Mouse (Mus musculus): Measurements from ENCODE around the gene Tax1bp1. TPM values are rescaled to one million over a fixed set of nuclear protein-coding genes. Genes with fewer than 3 reads are reported as not detected.
"Not testable (repeated sequence)": the region's sequence is repeated elsewhere in the genome, so short reads cannot be mapped to it uniquely, and the experiment has no call there.

Gene Tax1bp1
- polyA plus RNA-seq (2015; fragmentation: Nextera tagmentation; extraction: Ambion mirVana), result 161 and 172 TPM in 2 replicates

DNA sequence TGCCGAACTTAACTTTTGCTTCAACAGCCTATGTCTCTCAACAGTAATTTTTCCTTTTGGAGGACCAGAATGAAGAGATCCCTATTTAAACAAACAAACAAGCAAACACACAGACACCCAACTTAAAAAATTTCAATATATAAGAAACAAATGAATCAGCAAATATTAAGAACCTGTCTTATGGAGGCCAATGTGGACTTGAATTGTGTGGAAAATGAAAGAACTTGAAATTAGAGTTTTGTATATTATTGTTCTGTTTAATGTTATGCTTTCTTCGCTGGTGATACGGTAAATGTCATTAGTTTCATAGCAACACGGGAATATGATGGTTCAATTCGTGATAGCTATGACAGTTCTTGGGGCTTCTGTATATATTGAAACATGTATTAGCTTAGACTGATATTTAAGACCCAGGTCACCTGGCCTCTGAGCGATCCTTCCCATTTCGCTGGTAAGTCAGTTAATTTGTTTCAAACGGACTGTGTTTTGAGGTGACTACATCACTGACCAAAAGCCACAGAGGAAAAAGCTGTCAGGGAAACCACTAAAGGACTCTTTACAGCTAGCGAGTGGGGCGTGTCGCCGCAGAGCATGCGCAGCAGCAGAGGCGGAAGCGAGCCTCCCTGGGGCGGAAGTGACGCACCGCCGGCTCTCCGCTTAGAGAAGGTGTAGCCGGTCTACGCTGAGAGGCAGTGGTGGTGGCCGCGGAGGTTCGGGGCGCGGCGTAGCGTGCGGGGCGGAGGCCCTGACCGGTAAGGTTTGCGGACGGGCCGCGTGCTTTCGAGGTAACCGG is at the start of gene Tax1bp1:
Tax1bp1 (plus strand) TSS at position 626 of the 793 bp plus-strand sequence.
- WGBS, result 3% methylated on average over 38 of the region's 38 CpGs
- Histone ChIP-seq H3K9ac (replicated peaks; ENCODE audit: low read depth, low read length) (peak within 1 kb of the TSS; percentile 89), H3K27me3 (replicated peaks; ENCODE audit: control insufficient read depth, insufficient read depth, low read length) (no peaks in the 10 kb centered on the region), H3K4me2 (ENCODE audit: low read length) (peak within 1 kb of the TSS; percentile 81), H3K27ac (ENCODE audit: low read length) (peak within 1 kb of the TSS; percentile 91), H3K9me3 (ENCODE audit: control insufficient read depth, low read length) (no peaks in the 10 kb centered on the region), H3K4me3 (replicated peaks; ENCODE audit: low read length) (peak within 1 kb of the TSS; percentile 99), H3K36me3 (ENCODE audit: control insufficient read depth, insufficient read depth) (no peaks in the 10 kb centered on the region), H3K4me1 (replicated peaks; ENCODE audit: control insufficient read depth, insufficient read depth, low read length) (peaks cover 3% of the 10 kb centered on the region)
- peak; percentile 100 for ATAC-seq

DNA sequence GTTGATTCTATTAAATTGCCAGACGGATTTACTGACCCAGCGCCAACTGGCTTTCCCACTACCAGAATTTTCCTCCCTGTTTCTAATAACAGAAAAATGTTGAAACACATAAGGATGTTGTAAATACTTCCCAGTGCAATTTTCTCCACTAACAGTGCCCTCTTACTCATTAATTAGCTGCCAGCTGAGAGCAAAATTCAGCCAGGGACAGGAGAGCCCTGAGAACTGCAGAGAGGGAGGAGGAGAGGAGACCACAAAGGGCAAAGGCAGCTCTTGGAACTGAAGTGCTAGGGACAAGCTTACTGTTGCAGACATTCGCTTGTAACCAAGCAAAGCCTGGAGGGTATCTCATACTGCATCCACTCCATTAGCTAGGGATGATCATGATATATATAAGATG is 45.9 kb upstream of the Tax1bp1 start:
- no peaks in the 10 kb centered on the region for H3K4me1 ChIP-seq (replicated peaks; ENCODE audit: control insufficient read depth, insufficient read depth, low read length)
- no peak overlapping the region for H3K27ac ChIP-seq (ENCODE audit: low read length)
- H3K4me2 ChIP-seq (ENCODE audit: low read length), result no peak overlapping the region
- no peaks in the 10 kb centered on the region; the same call in 1 of the 2 replicates for H3K27me3 ChIP-seq (replicated peaks; ENCODE audit: control insufficient read depth, insufficient read depth, low read length)
- H3K4me3 ChIP-seq (replicated peaks; ENCODE audit: low read length), result no peak overlapping the region
- 42% methylated on average over 3 of the region's 3 CpGs for whole genome bisulfite sequencing
- H3K9ac ChIP-seq (replicated peaks; ENCODE audit: low read depth, low read length), result no peak overlapping the region
- H3K9me3 ChIP-seq (ENCODE audit: control insufficient read depth, low read length), result no peaks in the 10 kb centered on the region
- H3K36me3 ChIP-seq (ENCODE audit: control insufficient read depth, insufficient read depth), result no peaks in the 10 kb centered on the region
- no peak for ATAC-seq

DNA sequence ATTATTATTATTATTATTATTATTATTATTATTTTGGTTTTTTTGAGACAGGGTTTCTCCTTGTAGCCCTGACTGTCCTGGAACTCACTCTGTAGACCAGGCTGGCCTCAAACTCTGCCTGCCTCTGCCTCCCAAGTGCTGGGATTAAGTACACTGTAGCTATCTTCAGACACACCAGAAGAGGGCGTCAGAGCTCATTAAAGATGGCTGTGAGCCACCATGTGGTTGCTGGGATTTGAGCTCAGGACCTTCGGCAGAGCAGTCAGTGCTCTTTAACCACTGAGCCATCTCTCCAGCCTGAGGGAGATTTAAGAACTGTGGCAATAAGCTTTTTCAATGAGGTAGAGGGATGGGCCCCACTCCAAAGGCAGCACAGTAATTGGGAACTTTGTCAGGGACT is 43.7 kb upstream of the Tax1bp1 start:
- not testable (repeated sequence) for H3K4me1 ChIP-seq (replicated peaks; ENCODE audit: control insufficient read depth, insufficient read depth, low read length); H3K4me2 ChIP-seq (ENCODE audit: low read length); H3K9ac ChIP-seq (replicated peaks; ENCODE audit: low read depth, low read length); H3K27me3 ChIP-seq (replicated peaks; ENCODE audit: control insufficient read depth, insufficient read depth, low read length); H3K4me3 ChIP-seq (replicated peaks; ENCODE audit: low read length); H3K36me3 ChIP-seq (ENCODE audit: control insufficient read depth, insufficient read depth); H3K9me3 ChIP-seq (ENCODE audit: control insufficient read depth, low read length); H3K27ac ChIP-seq (ENCODE audit: low read length); ATAC-seq
- 40% methylated on average over 2 of the region's 2 CpGs for WGBS

DNA sequence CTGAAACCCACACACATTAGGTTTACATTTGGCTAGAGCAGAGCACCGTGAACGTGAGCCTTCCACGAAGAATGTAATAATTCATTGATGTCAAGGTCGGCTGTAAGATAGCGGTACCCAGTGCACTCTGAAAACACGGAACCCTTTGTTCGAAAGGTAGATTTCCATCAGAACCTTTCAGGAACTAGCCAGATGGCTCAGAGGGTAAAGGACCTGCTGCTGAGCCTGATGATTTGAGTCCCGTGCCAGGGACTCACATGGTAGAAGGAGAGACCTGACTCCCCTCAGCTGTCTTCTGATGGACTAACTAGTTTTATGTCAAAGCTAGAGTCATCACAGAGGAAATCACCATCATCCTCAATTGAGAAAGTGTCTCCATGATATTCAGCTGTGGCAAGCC is 41.7 kb upstream of the Tax1bp1 start:
- no peaks in the 10 kb centered on the region for H3K36me3 ChIP-seq (ENCODE audit: control insufficient read depth, insufficient read depth)
- no peak for ATAC-seq
- H3K9me3 ChIP-seq (ENCODE audit: control insufficient read depth, low read length), result no peaks in the 10 kb centered on the region
- no peak overlapping the region for H3K4me3 ChIP-seq (replicated peaks; ENCODE audit: low read length)
- peaks cover 5% of the 10 kb centered on the region; the same call in 1 of the 2 replicates for H3K4me1 ChIP-seq (replicated peaks; ENCODE audit: control insufficient read depth, insufficient read depth, low read length)
- H3K4me2 ChIP-seq (ENCODE audit: low read length), result no peak overlapping the region
- 84% methylated on average over 8 of the region's 8 CpGs for WGBS
- no peak overlapping the region for H3K9ac ChIP-seq (replicated peaks; ENCODE audit: low read depth, low read length)
- H3K27me3 ChIP-seq (replicated peaks; ENCODE audit: control insufficient read depth, insufficient read depth, low read length), result no peaks in the 10 kb centered on the region; the same call in 1 of the 2 replicates
- no peak overlapping the region for H3K27ac ChIP-seq (ENCODE audit: low read length)

DNA sequence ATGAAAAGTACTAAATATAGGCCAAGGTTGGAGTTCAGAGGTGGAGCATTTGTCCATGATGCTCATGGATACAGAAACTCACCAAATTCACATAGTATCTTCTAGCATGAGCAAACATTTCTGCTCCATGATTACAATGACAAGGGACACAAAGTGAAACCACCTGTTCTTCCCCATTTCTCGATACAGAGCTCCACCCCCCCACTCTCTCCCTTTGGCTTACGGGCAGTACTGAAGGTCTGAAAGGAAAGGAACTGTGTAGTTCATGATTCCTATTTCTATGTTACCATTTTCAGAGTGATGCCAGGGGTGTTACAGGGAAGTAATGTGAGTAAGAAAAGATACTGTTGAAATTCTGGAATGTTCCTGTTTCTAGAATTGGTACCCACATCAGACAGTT is 41.0 kb upstream of the Tax1bp1 start:
- Histone ChIP-seq H3K27me3 (replicated peaks; ENCODE audit: control insufficient read depth, insufficient read depth, low read length) (no peaks in the 10 kb centered on the region; the same call in 1 of the 2 replicates), H3K9ac (replicated peaks; ENCODE audit: low read depth, low read length) (no peak overlapping the region), H3K4me1 (replicated peaks; ENCODE audit: control insufficient read depth, insufficient read depth, low read length) (peaks cover 5% of the 10 kb centered on the region; the same call in 1 of the 2 replicates), H3K4me2 (ENCODE audit: low read length) (no peak overlapping the region), H3K27ac (ENCODE audit: low read length) (no peak overlapping the region), H3K36me3 (ENCODE audit: control insufficient read depth, insufficient read depth) (no peaks in the 10 kb centered on the region), H3K9me3 (ENCODE audit: control insufficient read depth, low read length) (no peaks in the 10 kb centered on the region), H3K4me3 (replicated peaks; ENCODE audit: low read length) (no peak overlapping the region)
- no peak for ATAC-seq
- WGBS, result 61% methylated on average over 2 of the region's 2 CpGs

DNA sequence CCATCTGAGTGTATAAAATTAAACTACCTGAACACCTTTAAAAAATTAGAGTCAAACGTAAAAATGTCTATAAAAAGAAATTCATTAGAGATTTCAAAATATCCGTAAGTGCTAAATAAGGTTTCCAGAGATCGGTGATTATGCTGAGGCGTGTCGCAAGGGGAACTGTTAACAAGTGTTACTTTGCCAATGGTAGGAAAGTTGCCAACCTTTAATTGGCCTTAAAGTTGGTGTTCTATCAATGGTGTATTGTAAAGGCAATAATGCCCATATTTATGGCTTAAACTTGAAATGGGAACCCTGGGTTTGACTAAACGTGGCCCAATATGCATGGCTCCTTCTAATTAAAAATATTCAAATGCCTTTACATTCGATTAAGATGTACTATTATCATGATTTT is 39.8 kb upstream of the Tax1bp1 start:
- H3K9me3 ChIP-seq (ENCODE audit: control insufficient read depth, low read length), result no peaks in the 10 kb centered on the region
- H3K4me3 ChIP-seq (replicated peaks; ENCODE audit: low read length), result no peak overlapping the region
- peaks cover 5% of the 10 kb centered on the region; the same call in 1 of the 2 replicates for H3K4me1 ChIP-seq (replicated peaks; ENCODE audit: control insufficient read depth, insufficient read depth, low read length)
- ATAC-seq, result no peak
- no peaks in the 10 kb centered on the region; the same call in 1 of the 2 replicates for H3K27me3 ChIP-seq (replicated peaks; ENCODE audit: control insufficient read depth, insufficient read depth, low read length)
- H3K4me2 ChIP-seq (ENCODE audit: low read length), result no peak overlapping the region
- H3K9ac ChIP-seq (replicated peaks; ENCODE audit: low read depth, low read length), result no peak overlapping the region
- 36% methylated on average over 7 of the region's 7 CpGs for WGBS
- no peaks in the 10 kb centered on the region for H3K36me3 ChIP-seq (ENCODE audit: control insufficient read depth, insufficient read depth)
- no peak overlapping the region for H3K27ac ChIP-seq (ENCODE audit: low read length)

DNA sequence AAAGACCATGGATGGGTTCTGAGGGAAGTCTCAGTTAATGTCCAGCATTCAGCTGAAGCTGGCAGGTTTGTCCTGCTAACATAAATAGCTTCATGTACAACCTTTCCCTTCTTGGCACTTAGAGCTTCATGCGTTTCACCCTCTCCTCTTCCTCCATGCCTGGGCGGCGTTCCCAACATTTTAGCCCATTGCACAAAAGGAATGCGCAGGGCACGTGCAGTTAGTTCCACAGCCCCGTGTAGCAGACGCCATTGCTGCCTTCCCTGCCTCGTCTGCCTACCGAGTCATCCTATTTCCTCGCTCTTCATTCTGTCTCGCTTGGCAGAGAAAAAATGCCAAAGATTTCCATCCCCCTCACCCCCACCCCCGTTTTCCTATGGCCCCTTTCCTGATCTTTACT is 39.0 kb upstream of the Tax1bp1 start:
- Histone ChIP-seq H3K4me2 (ENCODE audit: low read length) (no peak overlapping the region), H3K9me3 (ENCODE audit: control insufficient read depth, low read length) (no peaks in the 10 kb centered on the region), H3K4me3 (replicated peaks; ENCODE audit: low read length) (no peak overlapping the region), H3K36me3 (ENCODE audit: control insufficient read depth, insufficient read depth) (no peaks in the 10 kb centered on the region), H3K9ac (replicated peaks; ENCODE audit: low read depth, low read length) (no peak overlapping the region), H3K4me1 (replicated peaks; ENCODE audit: control insufficient read depth, insufficient read depth, low read length) (peaks cover 5% of the 10 kb centered on the region; the same call in 1 of the 2 replicates), H3K27ac (ENCODE audit: low read length) (no peak overlapping the region), H3K27me3 (replicated peaks; ENCODE audit: control insufficient read depth, insufficient read depth, low read length) (no peaks in the 10 kb centered on the region; the same call in 1 of the 2 replicates)
- no peak for ATAC-seq
- WGBS, result 60% methylated on average over 12 of the region's 12 CpGs

DNA sequence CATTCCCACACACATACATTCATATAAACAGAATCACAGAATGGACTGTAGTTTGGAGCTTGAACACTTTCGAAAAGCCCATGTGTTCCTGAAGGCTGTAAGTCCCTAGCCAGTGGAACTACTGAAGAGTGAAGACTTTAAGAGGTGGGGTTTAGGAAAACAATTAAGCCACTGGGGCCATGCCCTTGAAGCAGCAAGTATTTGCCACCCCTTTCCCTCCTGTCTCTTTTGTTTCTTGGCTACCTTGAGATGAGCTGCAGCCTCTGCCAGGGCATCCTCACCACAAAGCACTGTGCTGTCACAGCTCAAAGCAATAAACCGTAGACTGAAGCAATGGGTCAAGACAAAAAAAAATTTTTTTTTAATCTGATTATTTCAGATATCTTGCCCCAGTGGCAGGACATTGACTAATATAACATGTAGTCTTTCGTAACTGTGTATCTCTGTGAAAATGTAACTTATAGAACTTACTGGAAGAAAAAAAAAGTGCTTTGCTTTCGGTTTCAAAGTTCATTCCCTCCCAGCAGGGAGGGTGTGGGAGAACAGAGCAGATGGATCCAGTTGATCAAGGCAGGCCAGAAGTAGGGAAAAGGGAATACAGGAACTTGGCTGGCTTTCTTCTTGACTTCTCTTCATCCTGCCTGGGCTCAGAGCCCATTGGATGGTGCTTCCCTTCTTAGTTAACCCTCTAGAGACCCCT is 38.2 kb upstream of the Tax1bp1 start:
- Histone ChIP-seq H3K4me3 (replicated peaks; ENCODE audit: low read length) (no peak overlapping the region), H3K4me1 (replicated peaks; ENCODE audit: control insufficient read depth, insufficient read depth, low read length) (peaks cover 5% of the 10 kb centered on the region; the same call in 1 of the 2 replicates), H3K36me3 (ENCODE audit: control insufficient read depth, insufficient read depth) (no peaks in the 10 kb centered on the region), H3K27me3 (replicated peaks; ENCODE audit: control insufficient read depth, insufficient read depth, low read length) (no peaks in the 10 kb centered on the region; the same call in 1 of the 2 replicates), H3K9me3 (ENCODE audit: control insufficient read depth, low read length) (no peaks in the 10 kb centered on the region), H3K4me2 (ENCODE audit: low read length) (no peak overlapping the region), H3K9ac (replicated peaks; ENCODE audit: low read depth, low read length) (no peak overlapping the region), H3K27ac (ENCODE audit: low read length) (no peak overlapping the region)
- ATAC-seq, result no peak
- 72% methylated on average over 4 of the region's 4 CpGs for WGBS

DNA sequence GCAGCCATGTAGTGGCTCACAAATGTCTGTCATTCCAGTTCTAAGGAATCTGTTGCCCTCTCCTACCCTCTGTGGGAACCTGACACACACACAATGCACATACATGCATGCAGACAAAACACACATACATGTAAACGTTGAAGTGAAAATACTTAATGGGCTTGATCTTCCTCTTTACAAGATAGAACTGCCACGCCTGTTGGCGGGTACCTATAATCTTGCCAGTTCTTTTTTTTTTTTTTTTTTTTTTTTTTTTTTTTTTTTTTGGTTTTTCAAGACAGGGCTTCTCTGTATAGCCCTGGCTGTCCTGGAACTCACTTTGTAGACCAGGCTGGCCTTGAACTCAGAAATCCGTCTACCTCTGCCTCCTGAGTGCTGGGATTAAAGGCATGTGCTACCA is 36.0 kb upstream of the Tax1bp1 start:
- not testable (repeated sequence) for ATAC-seq; H3K27me3 ChIP-seq (replicated peaks; ENCODE audit: control insufficient read depth, insufficient read depth, low read length); H3K4me3 ChIP-seq (replicated peaks; ENCODE audit: low read length); H3K4me1 ChIP-seq (replicated peaks; ENCODE audit: control insufficient read depth, insufficient read depth, low read length); H3K9ac ChIP-seq (replicated peaks; ENCODE audit: low read depth, low read length); H3K4me2 ChIP-seq (ENCODE audit: low read length); H3K27ac ChIP-seq (ENCODE audit: low read length); H3K9me3 ChIP-seq (ENCODE audit: control insufficient read depth, low read length); H3K36me3 ChIP-seq (ENCODE audit: control insufficient read depth, insufficient read depth)
- 83% methylated on average over 4 of the region's 4 CpGs for WGBS

Data from forebrain, embryonic 16.5 days (tissue).